Mouse (Mus musculus) intestine, embryonic 15.5 days (tissue): ENCODE measurements at regions not wholly inside any gene's neighbourhood (a gene's known extent, or its start where the extent isn't known, plus 50 kb on each side); places are given as distances from the start of the nearest gene placed in this dataset.

Source experiments
- ATAC-seq: fragments of 200-750 bp; cut with Nextera tagmentation; 2 replicates; pipeline ENCODE4 v1.8.0; 2017; ENCODE audit warnings: moderate TSS enrichment, moderate library complexity
- H3K27ac ChIP-seq: fragments of 300-500 bp; sonication (generic); 2 replicates; pipeline ENCODE4 v1.5.1; 2015; ENCODE audit warnings: mild to moderate bottlenecking, inconsistent platforms
- H3K27me3 ChIP-seq: fragments of 300-500 bp; sonication (generic); replicated peaks from 2 replicates; pipeline ENCODE4 v1.6.1; 2015; ENCODE audit warnings: inconsistent platforms
- H3K36me3 ChIP-seq: fragments of 300-500 bp; sonication (generic); 2 replicates; pipeline ENCODE4 v1.6.1; 2015; ENCODE audit warnings: inconsistent platforms
- H3K4me1 ChIP-seq: fragments of 300-500 bp; sonication (generic); replicated peaks from 2 replicates; pipeline ENCODE4 v1.6.1; 2015; ENCODE audit warnings: inconsistent platforms
- H3K4me2 ChIP-seq: fragments of 300-500 bp; sonication (generic); replicated peaks from 2 replicates; pipeline ENCODE4 v1.6.1; 2015; ENCODE audit warnings: mild to moderate bottlenecking, inconsistent platforms
- H3K4me3 ChIP-seq: fragments of 300-500 bp; sonication (generic); replicated peaks from 2 replicates; pipeline ENCODE4 v1.5.1; 2015; ENCODE audit warnings: inconsistent platforms
- H3K9ac ChIP-seq: fragments of 300-500 bp; sonication (generic); 2 replicates; pipeline ENCODE4 v1.6.1; 2015; ENCODE audit warnings: inconsistent platforms
- H3K9me3 ChIP-seq: fragments of 300-500 bp; sonication (generic); 2 replicates; pipeline ENCODE4 v1.6.1; 2016; ENCODE audit warnings: inconsistent platforms
- WGBS: fragments of 180-500 bp; shearing (Covaris S2); methylation state at CpG from one replicate; pipeline ENCODE4 v1.1.7; 2015; 5-methylcytosine and 5-hydroxymethylcytosine counted together

- no peak overlapping the region for H3K4me2 ChIP-seq
- 39% methylated on average over 9 of the region's 9 CpGs for WGBS
- H3K27ac ChIP-seq = no peak overlapping the region
- no peak for ATAC-seq
- H3K9me3 ChIP-seq = no peaks in the 10 kb centered on the region
- H3K36me3 ChIP-seq = no peaks in the 10 kb centered on the region
- H3K9ac ChIP-seq = no peak overlapping the region
- H3K27me3 ChIP-seq = no peaks in the 10 kb centered on the region
- H3K4me1 ChIP-seq = peaks cover 9% of the 10 kb centered on the region
- no peak overlapping the region for H3K4me3 ChIP-seq
Measured at GRCm38 (mm10) chr2:30525295-30525694, 51.3 kb upstream of the Ier5l start.

GRCm38 (mm10) chr2:30525831-30526230 lies 51.8 kb upstream of the Ier5l start:
- Histone ChIP-seq H3K4me1 (peaks cover 9% of the 10 kb centered on the region), H3K36me3 (no peaks in the 10 kb centered on the region), H3K27me3 (no peaks in the 10 kb centered on the region), H3K9me3 (no peaks in the 10 kb centered on the region), H3K9ac (no peak overlapping the region), H3K4me3 (no peak overlapping the region), H3K4me2 (no peak overlapping the region), H3K27ac (no peak overlapping the region)
- ATAC-seq = peak; percentile 68
- 52% methylated on average over 3 of the region's 3 CpGs for WGBS

GRCm38 (mm10) chr2:30527495-30527894 lies 53.5 kb upstream of the Ier5l start:
- Histone ChIP-seq H3K27me3 (no peaks in the 10 kb centered on the region), H3K9ac (no peak overlapping the region), H3K4me3 (no peak overlapping the region), H3K4me1 (peaks cover 9% of the 10 kb centered on the region), H3K27ac (no peak overlapping the region), H3K4me2 (no peak overlapping the region), H3K36me3 (no peaks in the 10 kb centered on the region), H3K9me3 (no peaks in the 10 kb centered on the region)
- no peak for ATAC-seq
- WGBS = 53% methylated on average over 4 of the region's 4 CpGs

GRCm38 (mm10) chr2:30532948-30533347 lies 58.9 kb upstream of the Ier5l start:
- Histone ChIP-seq H3K27ac (no peak overlapping the region), H3K27me3 (no peaks in the 10 kb centered on the region), H3K9me3 (no peaks in the 10 kb centered on the region), H3K4me2 (no peak overlapping the region), H3K4me3 (no peak overlapping the region), H3K9ac (no peak overlapping the region), H3K4me1 (0 out of 2 replicates have a peak, but pooled peaks cover 3% of the 10 kb centered on the region), H3K36me3 (no peaks in the 10 kb centered on the region)
- ATAC-seq = no peak

GRCm38 (mm10) chr2:30533367-30533766 lies 59.3 kb upstream of the Ier5l start:
- Histone ChIP-seq H3K27me3 (no peaks in the 10 kb centered on the region), H3K9me3 (no peaks in the 10 kb centered on the region), H3K4me3 (no peak overlapping the region), H3K9ac (no peak overlapping the region), H3K4me1 (0 out of 2 replicates have a peak, but pooled peaks cover 3% of the 10 kb centered on the region), H3K27ac (no peak overlapping the region), H3K4me2 (no peak overlapping the region), H3K36me3 (no peaks in the 10 kb centered on the region)
- no peak for ATAC-seq
- 90% methylated on average over 6 of the region's 6 CpGs for WGBS

- Histone ChIP-seq H3K4me2 (no peak overlapping the region), H3K27me3 (no peaks in the 10 kb centered on the region), H3K36me3 (no peaks in the 10 kb centered on the region), H3K27ac (no peak overlapping the region), H3K9me3 (no peaks in the 10 kb centered on the region), H3K9ac (no peak overlapping the region), H3K4me1 (0 out of 2 replicates have a peak, but pooled peaks cover 3% of the 10 kb centered on the region), H3K4me3 (no peak overlapping the region)
- no peak for ATAC-seq
- 50% methylated on average over 10 of the region's 10 CpGs for WGBS
Measured at GRCm38 (mm10) chr2:30534485-30534884, 60.4 kb upstream of the Cstad start.

- no peaks in the 10 kb centered on the region for H3K27me3 ChIP-seq
- no peak overlapping the region for H3K27ac ChIP-seq
- no peak overlapping the region for H3K9ac ChIP-seq
- peaks cover 10% of the 10 kb centered on the region; the same call in 1 of the 2 replicates for H3K4me1 ChIP-seq
- ATAC-seq = no peak
- no peaks in the 10 kb centered on the region for H3K9me3 ChIP-seq
- 83% methylated on average over 1 of the region's 1 CpGs for WGBS
- H3K4me3 ChIP-seq = no peak overlapping the region
- no peak overlapping the region for H3K4me2 ChIP-seq
- no peaks in the 10 kb centered on the region for H3K36me3 ChIP-seq
Measured at GRCm38 (mm10) chr2:30539305-30539704, 55.5 kb upstream of the Cstad start.

- no peak for ATAC-seq
- Histone ChIP-seq H3K4me1 (peaks cover 26% of the 10 kb centered on the region), H3K4me3 (no peak overlapping the region), H3K36me3 (no peaks in the 10 kb centered on the region), H3K9ac (no peak overlapping the region; the same call in 1 of the 2 replicates), H3K4me2 (no peak overlapping the region), H3K27me3 (no peaks in the 10 kb centered on the region), H3K9me3 (no peaks in the 10 kb centered on the region), H3K27ac (peak overlapping the region; percentile 28; the same call in 1 of the 2 replicates)
- 38% methylated on average over 4 of the region's 4 CpGs for WGBS
Measured at GRCm38 (mm10) chr2:30541541-30541940, 53.3 kb upstream of the Cstad start.

- no peaks in the 10 kb centered on the region for H3K36me3 ChIP-seq
- no peaks in the 10 kb centered on the region for H3K9me3 ChIP-seq
- H3K4me2 ChIP-seq = peak overlapping the region; percentile 72
- H3K27ac ChIP-seq = peak overlapping the region; percentile 10; the same call in 1 of the 2 replicates
- H3K4me3 ChIP-seq = peak overlapping the region; percentile 31
- WGBS = 2% methylated on average over 35 of the region's 35 CpGs
- H3K9ac ChIP-seq = peak overlapping the region; percentile 10; the same call in 1 of the 2 replicates
- H3K4me1 ChIP-seq = peaks cover 34% of the 10 kb centered on the region
- H3K27me3 ChIP-seq = no peaks in the 10 kb centered on the region
- peak; percentile 89 for ATAC-seq
Measured at GRCm38 (mm10) chr2:30544782-30545435, 49.9 kb upstream of the Cstad start.
